Mouse (Mus musculus) urinary bladder, postnatal 25 days (tissue): Measurements from ENCODE around the gene Chtop.

Source experiments
- DNase-seq: peaks from one replicate; pipeline ENCODE4 v3.0.0; 2022; ENCODE audit warnings: low spot score

The Chtop gene

GRCm38 (mm10) chr3:90509747-90510123, 437 bp upstream of the Chtop start:
- DNase-seq = no peak

- DNase-seq = no peak
Measured at GRCm38 (mm10) chr3:90508287-90508949, 880 bp downstream of the Chtop start.

- no peak for DNase-seq
Measured at GRCm38 (mm10) chr3:90506362-90506761, 2.9 kb downstream of the Chtop start.

GRCm38 (mm10) chr3:90505216-90505615, 4.1 kb downstream of the Chtop start:
- no peak for DNase-seq

GRCm38 (mm10) chr3:90503444-90503843, 5.9 kb downstream of the Chtop start:
- no peak for DNase-seq

GRCm38 (mm10) chr3:90497597-90497996, 11.7 kb downstream of the Chtop start:
- no peak for DNase-seq

- no peak for DNase-seq
Measured at GRCm38 (mm10) chr3:90495850-90496525, 13.3 kb downstream of the Chtop start.

GRCm38 (mm10) chr3:90493831-90494540, 15.3 kb downstream of the Chtop start:
- no peak for DNase-seq

- no peak for DNase-seq
Measured at GRCm38 (mm10) chr3:90491350-90491749, 17.9 kb downstream of the Chtop start.

GRCm38 (mm10) chr3:90490696-90491256, 18.5 kb downstream of the Chtop start, which contains the start of gene Snapin:
Gene Snapin (minus strand): TSS chr3:90491033.
- DNase-seq = peak; percentile 93

GRCm38 (mm10) chr3:90488576-90488975, 20.7 kb downstream of the Chtop start:
- no peak for DNase-seq

GRCm38 (mm10) chr3:90486998-90487397, 22.3 kb downstream of the Chtop start:
- DNase-seq = no peak

- peak; percentile 86 for DNase-seq
Measured at GRCm38 (mm10) chr3:90475831-90476611, 33.3 kb downstream of the Chtop start, which contains the start of gene Ilf2. Gene Ilf2 (plus strand): TSS chr3:90476126.

GRCm38 (mm10) chr3:90475151-90475830, 34.0 kb downstream of the Chtop start:
- no peak for DNase-seq

GRCm38 (mm10) chr3:90472213-90472612, 37.1 kb downstream of the Chtop start:
- DNase-seq = peak; percentile 30

GRCm38 (mm10) chr3:90467618-90468300, 41.5 kb downstream of the Chtop start:
- DNase-seq = no peak

GRCm38 (mm10) chr3:90466311-90466766, 43.0 kb downstream of the Chtop start:
- DNase-seq = peak; percentile 44

- peak; percentile 19 for DNase-seq
Measured at GRCm38 (mm10) chr3:90465686-90466310, 43.5 kb downstream of the Chtop start, which contains the start of gene Npr1. Gene Npr1 (minus strand): TSS chr3:90465866.

GRCm38 (mm10) chr3:90465081-90465685, 44.1 kb downstream of the Chtop start:
- peak; percentile 26 for DNase-seq
